Mouse (Mus musculus) lung, adult 2 months (tissue): ENCODE results near the gene Foxn3. TPM values are rescaled to one million over a fixed set of nuclear protein-coding genes. Genes with fewer than 3 reads are reported as not detected.

Source experiments
- DNase-seq: peaks from one replicate; pipeline ENCODE4 v3.0.0; 2022
- H3K4me1 ChIP-seq: fragments of 200-500 bp; 2 replicates; pipeline ENCODE4 v1.6.1; 2011; ENCODE audit warnings: low read length; ENCODE audit not compliant: control insufficient read depth, insufficient read depth
- H3K4me3 ChIP-seq: fragments of 200-500 bp; replicated peaks from 2 replicates; pipeline ENCODE3; 2011; ENCODE audit warnings: low read depth, mild to moderate bottlenecking, control low read depth, low read length; ENCODE audit errors: extremely low read depth
- CTCF ChIP-seq: fragments of 200-500 bp; IDR thresholded peaks from 2 replicates; pipeline ENCODE4 v1.5.1; 2011; ENCODE audit warnings: mild to moderate bottlenecking, low read length, control low read depth; ENCODE audit not compliant: insufficient read depth
- POLR2A ChIP-seq: fragments of 200-500 bp; IDR thresholded peaks from 2 replicates; pipeline ENCODE4 v1.6.1; 2011; ENCODE audit warnings: low read depth, mild to moderate bottlenecking, control low read depth, low read length, borderline replicate concordance; ENCODE audit errors: extremely low read depth
- WGBS: fragments of 180-500 bp; shearing (Covaris S2); methylation state at CpG from one replicate; pipeline ENCODE4 v1.1.7; 2018; 5-methylcytosine and 5-hydroxymethylcytosine counted together
- polyA plus RNA-seq: library from polyadenylated mRNA; depleted of rRNA; stranded (reverse); fragments of >200 nt; gene quantifications from 2 replicates; pipeline ENCODE4 v1.2.3, GENCODE M21; 2012

Foxn3 gene
- polyA plus RNA-seq, 1 experiment: 48.2 TPM

GRCm38 (mm10) chr12:99264386-99264785 is 299.0 kb downstream of the Foxn3 start:
- Histone ChIP-seq H3K4me1 (peaks cover 18% of the 10 kb centered on the region), H3K4me3 (no peak overlapping the region)
- 71% methylated on average over 7 of the region's 7 CpGs for WGBS
- no peak for DNase-seq
- TF ChIP-seq CTCF: no peak
- no peak for TF ChIP-seq POLR2A

- no peak for DNase-seq
- TF ChIP-seq CTCF (no peak), POLR2A (no peak)
- H3K4me1 ChIP-seq: peaks cover 13% of the 10 kb centered on the region; the same call in 1 of the 2 replicates
- H3K4me3 ChIP-seq: no peak overlapping the region
- 65% methylated on average over 12 of the region's 12 CpGs for WGBS
Measured at GRCm38 (mm10) chr12:99263592-99264335, 299.6 kb downstream of the Foxn3 start.

GRCm38 (mm10) chr12:99262840-99263239 is 300.5 kb downstream of the Foxn3 start:
- no peak for DNase-seq
- H3K4me1 ChIP-seq: peaks cover 15% of the 10 kb centered on the region; the same call in 1 of the 2 replicates
- H3K4me3 ChIP-seq: no peak overlapping the region
- TF ChIP-seq CTCF (no peak), POLR2A (no peak)
- 73% methylated on average over 1 of the region's 1 CpGs for whole genome bisulfite sequencing

GRCm38 (mm10) chr12:99262066-99262599 is 301.2 kb downstream of the Foxn3 start:
- DNase-seq: peak; percentile 50
- H3K4me3 ChIP-seq: no peak overlapping the region
- 54% methylated on average over 11 of the region's 11 CpGs for WGBS
- peaks cover 15% of the 10 kb centered on the region; the same call in 1 of the 2 replicates for H3K4me1 ChIP-seq
- TF ChIP-seq CTCF: no peak
- TF ChIP-seq POLR2A: no peak

- TF ChIP-seq CTCF: no peak
- TF ChIP-seq POLR2A: no peak
- no peak for DNase-seq
- H3K4me3 ChIP-seq: no peak overlapping the region
- 55% methylated on average over 10 of the region's 10 CpGs for WGBS
- peaks cover 14% of the 10 kb centered on the region; the same call in 1 of the 2 replicates for H3K4me1 ChIP-seq
Measured at GRCm38 (mm10) chr12:99260171-99260570, 303.2 kb downstream of the Foxn3 start.

- TF ChIP-seq CTCF: no peak
- no peak for TF ChIP-seq POLR2A
- Histone ChIP-seq H3K4me1 (peaks cover 10% of the 10 kb centered on the region; the same call in 1 of the 2 replicates), H3K4me3 (no peak overlapping the region)
- DNase-seq: no peak
- 22% methylated on average over 5 of the region's 5 CpGs for WGBS
Measured at GRCm38 (mm10) chr12:99257570-99257969, 305.8 kb downstream of the Foxn3 start.

GRCm38 (mm10) chr12:99256997-99257396 is 306.4 kb downstream of the Foxn3 start:
- TF ChIP-seq CTCF (no peak), POLR2A (no peak)
- DNase-seq: no peak
- Histone ChIP-seq H3K4me3 (no peak overlapping the region), H3K4me1 (peaks cover 10% of the 10 kb centered on the region; the same call in 1 of the 2 replicates)
- WGBS: 62% methylated on average over 8 of the region's 8 CpGs

- TF ChIP-seq POLR2A (no peak), CTCF (no peak)
- DNase-seq: no peak
- WGBS: 81% methylated on average over 5 of the region's 5 CpGs
- H3K4me3 ChIP-seq: no peak overlapping the region
- H3K4me1 ChIP-seq: peaks cover 10% of the 10 kb centered on the region; the same call in 1 of the 2 replicates
Measured at GRCm38 (mm10) chr12:99256463-99256862, 306.9 kb downstream of the Foxn3 start.

GRCm38 (mm10) chr12:99254436-99254835 is 308.9 kb downstream of the Foxn3 start:
- H3K4me3 ChIP-seq: no peak overlapping the region
- 89% methylated on average over 8 of the region's 8 CpGs for WGBS
- TF ChIP-seq POLR2A (no peak), CTCF (no peak)
- DNase-seq: no peak
- H3K4me1 ChIP-seq: peaks cover 4% of the 10 kb centered on the region; the same call in 1 of the 2 replicates

GRCm38 (mm10) chr12:99253562-99253961 is 309.8 kb downstream of the Foxn3 start:
- 95% methylated on average over 10 of the region's 10 CpGs for WGBS
- DNase-seq: no peak
- Histone ChIP-seq H3K4me3 (no peak overlapping the region), H3K4me1 (peaks cover 4% of the 10 kb centered on the region; the same call in 1 of the 2 replicates)
- TF ChIP-seq CTCF: no peak
- no peak for TF ChIP-seq POLR2A
